Mouse (Mus musculus) brain, embryonic 14.5 days (tissue): ENCODE results near the gene Agpat3.

Source experiments
- CTCF ChIP-seq: fragments of 200-500 bp; IDR thresholded peaks from 2 replicates; pipeline ENCODE4 v1.5.1; 2012; ENCODE audit warnings: inconsistent platforms, mild to moderate bottlenecking, moderate library complexity, borderline replicate concordance; ENCODE audit not compliant: insufficient read depth, insufficient read length; ENCODE audit errors: extremely low read depth
- POLR2A ChIP-seq: fragments of 200-500 bp; IDR thresholded peaks from 2 replicates; pipeline ENCODE4 v1.6.1; 2012; ENCODE audit warnings: mild to moderate bottlenecking, inconsistent platforms, borderline replicate concordance; ENCODE audit not compliant: poor library complexity, insufficient read depth, insufficient read length, severe bottlenecking; ENCODE audit errors: extremely low read depth

DNA sequence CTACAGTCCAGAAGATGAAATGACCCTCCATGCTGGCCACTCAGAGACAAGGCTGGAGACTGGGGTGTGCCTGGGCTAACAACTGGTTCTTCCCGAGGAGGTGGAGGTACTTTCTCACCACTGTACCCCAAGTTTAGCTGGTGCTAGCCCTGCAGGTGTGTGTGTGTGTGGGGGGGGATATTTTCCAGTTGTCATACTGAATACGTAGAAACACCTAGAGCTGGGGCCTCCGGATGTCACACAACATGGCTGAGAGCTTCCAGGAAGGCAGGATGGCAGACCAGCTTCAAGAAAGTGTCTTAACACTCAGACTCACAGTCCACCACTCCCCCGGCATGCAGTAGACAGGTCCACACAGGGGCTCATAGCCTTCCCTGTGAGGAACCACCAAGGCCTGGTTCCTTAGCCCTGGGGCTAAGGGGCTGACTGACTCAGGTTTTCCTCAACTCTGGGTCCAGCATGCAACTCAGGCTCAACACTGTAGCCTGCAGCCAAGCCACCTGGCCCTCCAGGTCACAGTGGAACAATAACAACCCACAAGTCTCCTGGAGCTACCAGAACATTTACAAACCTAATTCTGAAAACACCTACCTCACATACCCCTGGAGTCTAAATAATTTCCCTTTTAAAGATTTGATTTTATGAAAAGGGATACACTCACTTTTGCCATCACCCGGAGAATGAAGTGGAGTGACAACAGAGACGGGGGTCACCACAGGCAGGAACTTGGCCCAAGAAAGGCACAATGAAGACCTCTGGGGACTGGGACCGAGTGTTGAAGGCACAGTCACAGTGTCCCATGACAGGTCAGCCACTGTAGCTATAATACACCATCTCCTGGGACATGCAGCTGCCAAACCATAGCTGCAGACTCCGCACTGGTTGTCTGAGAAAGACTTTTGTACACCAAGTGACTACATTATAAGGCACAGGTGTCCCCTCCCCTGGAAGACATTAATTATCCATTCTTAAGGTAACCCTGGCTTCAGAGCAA is 53.3 kb downstream of the Agpat3 start:
- TF ChIP-seq POLR2A = no peak
- no peak for TF ChIP-seq CTCF
